Mouse (Mus musculus) embryonic facial prominence, embryonic 13.5 days (tissue): ENCODE measurements around the gene Hdc. TPM values are rescaled to one million over a fixed set of nuclear protein-coding genes. Genes with fewer than 3 reads are reported as not detected.

Source experiments
- ATAC-seq: fragments of 200-750 bp; cut with Nextera tagmentation; 2 replicates; pipeline ENCODE4 v1.8.0; 2017; ENCODE audit warnings: low read depth; ENCODE audit not compliant: insufficient number of reproducible peaks, insufficient read depth, low FRiP score, low TSS enrichment
- H3K27ac ChIP-seq: fragments of 300-500 bp; sonication (generic); 2 replicates; pipeline ENCODE4 v1.5.1; 2015; ENCODE audit warnings: moderate library complexity, mild to moderate bottlenecking, inconsistent platforms
- H3K27me3 ChIP-seq: fragments of 300-500 bp; sonication (generic); 2 replicates; pipeline ENCODE4 v1.6.1; 2015; ENCODE audit warnings: mild to moderate bottlenecking, inconsistent platforms
- H3K36me3 ChIP-seq: fragments of 300-500 bp; sonication (generic); 2 replicates; pipeline ENCODE4 v1.6.1; 2015; ENCODE audit warnings: mild to moderate bottlenecking, inconsistent platforms
- H3K4me1 ChIP-seq: fragments of 300-500 bp; sonication (generic); 2 replicates; pipeline ENCODE4 v1.6.1; 2015; ENCODE audit warnings: inconsistent platforms
- H3K4me2 ChIP-seq: fragments of 300-500 bp; sonication (generic); 2 replicates; pipeline ENCODE4 v1.6.1; 2015; ENCODE audit warnings: moderate library complexity, mild to moderate bottlenecking, inconsistent platforms
- H3K4me3 ChIP-seq: fragments of 300-500 bp; sonication (generic); 2 replicates; pipeline ENCODE4 v1.5.1; 2015; ENCODE audit warnings: mild to moderate bottlenecking, inconsistent platforms
- H3K9ac ChIP-seq: fragments of 300-500 bp; sonication (generic); 2 replicates; pipeline ENCODE4 v1.6.1; 2015; ENCODE audit warnings: mild to moderate bottlenecking, inconsistent platforms
- H3K9me3 ChIP-seq: fragments of 300-500 bp; sonication (generic); 2 replicates; pipeline ENCODE4 v1.6.1; 2016; ENCODE audit warnings: inconsistent platforms
- WGBS: fragments of 180-500 bp; shearing (Covaris S2); methylation state at CpG from one replicate; pipeline ENCODE4 v1.1.7; 2015; ENCODE audit warnings: mixed read lengths; 5-methylcytosine and 5-hydroxymethylcytosine counted together
- polyA plus RNA-seq: library from polyadenylated mRNA; unstranded; fragments of >200 nt; fragmentation: Nextera tagmentation; extraction: Ambion mirVana; gene quantifications from 2 replicates; pipeline ENCODE4 v1.2.1, GENCODE M21; 2015

Hdc gene
- 4.8 and 5.9 TPM in 2 replicates for polyA plus RNA-seq

- no peaks in the 10 kb centered on the region for H3K4me1 ChIP-seq
- H3K27me3 ChIP-seq = no peaks in the 10 kb centered on the region
- no peak within 1 kb of the TSS for H3K4me3 ChIP-seq
- no peak within 1 kb of the TSS for H3K4me2 ChIP-seq
- H3K9me3 ChIP-seq = no peaks in the 10 kb centered on the region
- no peak within 1 kb of the TSS for H3K27ac ChIP-seq
- no peak for ATAC-seq
- WGBS = 78% methylated on average over 14 of the region's 14 CpGs
- no peak within 1 kb of the TSS for H3K9ac ChIP-seq
- H3K36me3 ChIP-seq = no peaks in the 10 kb centered on the region
Measured at GRCm38 (mm10) chr2:126619249-126619704, at the start of gene Hdc. TSS of gene Hdc (minus strand) at chr2:126619299.

- Histone ChIP-seq H3K36me3 (0 out of 2 replicates have a peak, but pooled peaks cover 5% of the 10 kb centered on the region), H3K9me3 (no peaks in the 10 kb centered on the region), H3K27ac (no peak overlapping the region), H3K27me3 (no peaks in the 10 kb centered on the region), H3K4me3 (no peak overlapping the region), H3K4me2 (no peak overlapping the region), H3K9ac (no peak overlapping the region), H3K4me1 (peaks cover 15% of the 10 kb centered on the region)
- 88% methylated on average over 5 of the region's 5 CpGs for WGBS
- ATAC-seq = no peak
Measured at GRCm38 (mm10) chr2:126668621-126669252, 49.6 kb upstream of the Hdc start.

GRCm38 (mm10) chr2:126665984-126666383, 46.9 kb upstream of the Hdc start:
- Histone ChIP-seq H3K4me3 (no peak overlapping the region), H3K36me3 (0 out of 2 replicates have a peak, but pooled peaks cover 5% of the 10 kb centered on the region), H3K4me1 (no peaks in the 10 kb centered on the region), H3K9ac (no peak overlapping the region), H3K27me3 (no peaks in the 10 kb centered on the region), H3K4me2 (no peak overlapping the region), H3K27ac (no peak overlapping the region), H3K9me3 (no peaks in the 10 kb centered on the region)
- ATAC-seq = no peak
- WGBS = 85% methylated on average over 3 of the region's 3 CpGs

GRCm38 (mm10) chr2:126663481-126663880, 44.4 kb upstream of the Hdc start:
- Histone ChIP-seq H3K27ac (no peak overlapping the region), H3K9ac (no peak overlapping the region), H3K36me3 (0 out of 2 replicates have a peak, but pooled peaks cover 2% of the 10 kb centered on the region), H3K4me2 (no peak overlapping the region), H3K4me3 (no peak overlapping the region), H3K4me1 (no peaks in the 10 kb centered on the region), H3K27me3 (no peaks in the 10 kb centered on the region), H3K9me3 (no peaks in the 10 kb centered on the region)
- ATAC-seq = no peak
- WGBS = 55% methylated on average over 4 of the region's 4 CpGs

GRCm38 (mm10) chr2:126652929-126653328, 33.8 kb upstream of the Hdc start:
- H3K4me3 ChIP-seq = no peak overlapping the region
- ATAC-seq = no peak
- H3K27ac ChIP-seq = no peak overlapping the region
- no peaks in the 10 kb centered on the region for H3K4me1 ChIP-seq
- peaks cover 53% of the 10 kb centered on the region for H3K36me3 ChIP-seq
- no peak overlapping the region for H3K9ac ChIP-seq
- WGBS = 86% methylated on average over 4 of the region's 4 CpGs
- H3K9me3 ChIP-seq = no peaks in the 10 kb centered on the region
- H3K27me3 ChIP-seq = no peaks in the 10 kb centered on the region
- H3K4me2 ChIP-seq = no peak overlapping the region

- Histone ChIP-seq H3K36me3 (peaks cover 70% of the 10 kb centered on the region), H3K27me3 (no peaks in the 10 kb centered on the region)
- WGBS = 94% methylated on average over 3 of the region's 3 CpGs
Measured at GRCm38 (mm10) chr2:126647762-126648161, 28.7 kb upstream of the Hdc start.

GRCm38 (mm10) chr2:126646461-126646860, 27.4 kb upstream of the Hdc start:
- Histone ChIP-seq H3K4me1 (no peaks in the 10 kb centered on the region), H3K9ac (no peak overlapping the region), H3K4me3 (no peak overlapping the region), H3K27ac (no peak overlapping the region), H3K36me3 (peaks cover 65% of the 10 kb centered on the region), H3K4me2 (no peak overlapping the region), H3K27me3 (no peaks in the 10 kb centered on the region), H3K9me3 (no peaks in the 10 kb centered on the region)
- 88% methylated on average over 5 of the region's 5 CpGs for WGBS
- ATAC-seq = no peak

More at GRCm38 (mm10) chr2:126647762-126648161, 28.7 kb upstream of the Hdc start:
- no peak overlapping the region for H3K9ac ChIP-seq
- ATAC-seq = no peak
- H3K27ac ChIP-seq = no peak overlapping the region
- H3K4me2 ChIP-seq = no peak overlapping the region
- no peaks in the 10 kb centered on the region for H3K4me1 ChIP-seq
- no peaks in the 10 kb centered on the region for H3K9me3 ChIP-seq
- no peak overlapping the region for H3K4me3 ChIP-seq

GRCm38 (mm10) chr2:126644768-126645167, 25.7 kb upstream of the Hdc start:
- no peak overlapping the region for H3K9ac ChIP-seq
- no peak overlapping the region for H3K4me3 ChIP-seq
- H3K27ac ChIP-seq = no peak overlapping the region
- ATAC-seq = no peak
- H3K27me3 ChIP-seq = no peaks in the 10 kb centered on the region
- no peak overlapping the region for H3K4me2 ChIP-seq
- H3K4me1 ChIP-seq = no peaks in the 10 kb centered on the region
- peaks cover 67% of the 10 kb centered on the region for H3K36me3 ChIP-seq
- WGBS = 91% methylated on average over 1 of the region's 1 CpGs
- no peaks in the 10 kb centered on the region for H3K9me3 ChIP-seq

GRCm38 (mm10) chr2:126640298-126640697, 21.2 kb upstream of the Hdc start:
- no peak overlapping the region for H3K4me2 ChIP-seq
- H3K4me3 ChIP-seq = no peak overlapping the region
- 91% methylated on average over 2 of the region's 2 CpGs for WGBS
- H3K27me3 ChIP-seq = no peaks in the 10 kb centered on the region
- H3K27ac ChIP-seq = no peak overlapping the region
- no peaks in the 10 kb centered on the region for H3K9me3 ChIP-seq
- H3K9ac ChIP-seq = no peak overlapping the region
- H3K36me3 ChIP-seq = peaks cover 68% of the 10 kb centered on the region
- H3K4me1 ChIP-seq = no peaks in the 10 kb centered on the region
- no peak for ATAC-seq

- Histone ChIP-seq H3K9me3 (no peaks in the 10 kb centered on the region), H3K9ac (no peak overlapping the region), H3K4me2 (no peak overlapping the region), H3K27ac (no peak overlapping the region), H3K27me3 (no peaks in the 10 kb centered on the region), H3K4me3 (no peak overlapping the region), H3K36me3 (peaks cover 47% of the 10 kb centered on the region), H3K4me1 (no peaks in the 10 kb centered on the region)
- ATAC-seq = no peak
- WGBS = 79% methylated on average over 12 of the region's 12 CpGs
Measured at GRCm38 (mm10) chr2:126635939-126636823, 17.1 kb upstream of the Hdc start.

- H3K4me1 ChIP-seq = peaks cover 7% of the 10 kb centered on the region
- WGBS = 77% methylated on average over 2 of the region's 2 CpGs
- no peaks in the 10 kb centered on the region for H3K27me3 ChIP-seq
- no peak overlapping the region for H3K9ac ChIP-seq
- H3K36me3 ChIP-seq = peaks cover 22% of the 10 kb centered on the region
- no peak overlapping the region for H3K4me3 ChIP-seq
- H3K9me3 ChIP-seq = no peaks in the 10 kb centered on the region
- no peak overlapping the region for H3K4me2 ChIP-seq
- ATAC-seq = no peak
- H3K27ac ChIP-seq = no peak overlapping the region
Measured at GRCm38 (mm10) chr2:126633165-126633564, 14.1 kb upstream of the Hdc start.
